Mouse (Mus musculus) skeletal muscle tissue, adult 2 months (tissue): ENCODE results near the gene Maml2.

Source experiments
- DNase-seq: peaks from one replicate; pipeline ENCODE4 v3.0.0-alpha.2; 2012; ENCODE audit warnings: low read depth, low spot score

The Maml2 gene

DNA sequence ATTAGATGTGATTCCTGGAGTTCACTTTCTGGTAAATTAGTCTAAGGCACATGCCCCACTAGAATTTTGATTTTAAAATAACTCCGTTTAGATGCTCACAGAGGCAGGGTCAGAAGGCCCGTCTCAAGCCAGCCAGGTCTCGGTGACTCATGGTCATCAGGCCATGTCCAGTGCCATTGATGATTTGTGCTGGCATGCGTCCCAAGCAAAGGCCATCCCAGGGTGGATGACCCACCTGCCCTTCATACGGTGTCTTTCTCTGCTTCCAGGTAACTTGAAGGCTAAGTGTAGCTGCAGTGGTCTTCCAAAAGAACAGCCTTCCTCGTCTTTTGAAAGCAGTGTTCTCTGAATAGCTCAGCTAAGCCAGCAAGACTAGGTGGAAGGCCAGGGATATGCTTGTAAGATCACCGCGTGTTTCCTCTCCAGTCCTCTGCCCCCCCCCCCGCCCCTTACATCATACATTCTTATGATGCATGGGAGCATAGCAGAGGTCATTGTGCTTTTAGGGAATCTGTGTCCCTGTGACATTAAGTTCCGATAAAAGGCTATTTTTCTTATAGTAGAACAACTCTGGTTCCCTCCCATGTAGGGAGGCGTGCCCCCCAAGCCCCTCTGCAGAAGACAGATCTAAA lies 235.4 kb downstream of the Maml2 start:
- DNase-seq: no peak

DNA sequence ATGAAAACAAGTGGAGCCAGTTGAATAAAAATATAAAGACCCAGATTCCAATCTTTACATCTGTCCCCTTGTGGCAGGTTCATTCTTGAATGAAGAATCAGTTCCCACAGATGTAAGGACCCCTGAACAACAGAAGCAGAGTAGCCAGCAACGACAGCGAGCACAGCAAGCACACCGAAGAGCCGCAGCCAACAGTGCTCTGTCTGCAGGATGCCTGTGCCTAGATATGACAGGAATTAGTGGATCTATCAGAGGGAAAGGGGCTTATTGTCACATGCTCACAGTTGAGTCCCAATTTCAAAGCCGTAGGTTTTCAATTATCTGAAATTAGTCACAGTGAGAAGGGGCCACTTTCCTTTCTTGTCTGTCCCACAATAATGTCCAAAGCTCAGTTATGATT lies 238.0 kb downstream of the Maml2 start:
- DNase-seq: no peak

DNA sequence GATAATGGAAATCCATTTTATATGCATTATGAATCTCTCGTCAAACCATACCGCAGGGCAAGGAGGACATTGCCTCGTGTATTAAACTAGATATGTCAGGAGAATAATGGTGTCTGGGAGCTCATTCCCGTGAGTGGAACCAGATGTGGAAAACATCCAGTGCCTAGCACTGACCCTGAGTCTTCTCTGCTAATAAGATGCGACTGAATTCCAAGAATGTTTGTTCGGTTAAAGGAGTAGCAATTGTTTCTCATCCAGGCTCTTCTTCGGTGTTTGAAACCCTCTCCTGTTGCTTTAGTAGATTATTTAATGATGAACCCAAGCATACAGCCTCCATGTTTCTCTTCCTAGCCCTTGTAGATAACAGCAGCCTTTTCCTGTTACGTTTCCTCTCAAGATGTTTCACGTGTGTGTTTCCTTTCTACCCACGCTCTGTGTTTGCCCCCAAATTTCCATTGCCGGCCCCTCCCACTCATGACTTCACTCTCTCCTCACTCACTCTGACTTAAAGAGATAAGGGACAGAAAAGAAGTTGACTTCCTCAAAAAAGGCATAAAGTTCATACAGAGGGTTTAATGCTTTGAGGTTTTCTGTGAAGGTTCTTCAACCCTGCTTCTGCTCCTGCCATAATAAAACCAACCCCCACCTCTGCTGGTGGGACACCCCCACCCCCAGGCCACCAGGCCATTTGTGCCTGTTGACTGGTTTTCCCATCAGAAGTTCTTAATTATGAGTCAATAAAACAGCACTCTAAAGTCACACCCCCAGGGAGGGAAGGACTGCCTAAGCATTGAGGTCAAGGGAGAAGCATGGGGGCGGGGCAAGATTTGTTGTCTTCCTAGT lies 238.9 kb downstream of the Maml2 start:
- DNase-seq: peak; percentile 14

DNA sequence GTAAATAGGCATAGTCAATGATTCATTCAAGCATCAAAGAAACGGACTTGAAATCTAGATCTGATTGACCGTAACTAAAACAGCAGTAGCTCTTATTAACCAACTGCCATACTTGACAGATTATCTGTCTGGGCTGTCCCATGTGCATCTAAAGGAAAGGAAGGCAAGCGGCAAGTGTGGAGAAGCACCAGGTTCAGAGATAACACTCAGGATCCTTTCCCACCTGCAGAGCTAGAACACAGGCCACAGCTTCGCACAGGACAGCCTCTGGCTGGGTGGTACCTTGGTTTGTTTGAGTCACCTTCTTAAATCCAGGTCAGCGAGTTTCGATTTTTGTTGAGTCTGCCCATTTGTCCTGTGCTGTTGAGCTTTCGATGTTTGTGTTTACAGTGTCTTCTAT lies 240.4 kb downstream of the Maml2 start:
- no peak for DNase-seq

DNA sequence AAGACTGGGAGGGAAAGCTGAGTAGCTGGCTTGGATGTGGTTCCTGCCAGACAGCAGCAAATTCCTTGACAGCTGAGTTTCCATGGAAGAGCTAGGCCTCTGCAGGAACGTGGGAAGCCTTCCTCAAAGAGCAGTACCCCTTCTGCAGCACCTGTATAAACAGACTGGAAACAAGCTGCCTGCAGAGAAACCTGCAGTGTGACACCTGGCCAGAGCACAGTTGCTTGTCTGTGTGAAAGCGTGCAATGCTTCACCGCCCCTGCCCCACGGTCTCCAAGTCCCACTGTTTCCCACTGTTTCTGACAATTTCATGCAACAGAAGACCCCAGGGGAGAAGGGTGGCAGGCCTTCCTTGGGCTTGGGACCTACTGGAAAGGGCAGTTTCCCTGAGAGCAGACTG lies 241.8 kb downstream of the Maml2 start:
- no peak for DNase-seq

DNA sequence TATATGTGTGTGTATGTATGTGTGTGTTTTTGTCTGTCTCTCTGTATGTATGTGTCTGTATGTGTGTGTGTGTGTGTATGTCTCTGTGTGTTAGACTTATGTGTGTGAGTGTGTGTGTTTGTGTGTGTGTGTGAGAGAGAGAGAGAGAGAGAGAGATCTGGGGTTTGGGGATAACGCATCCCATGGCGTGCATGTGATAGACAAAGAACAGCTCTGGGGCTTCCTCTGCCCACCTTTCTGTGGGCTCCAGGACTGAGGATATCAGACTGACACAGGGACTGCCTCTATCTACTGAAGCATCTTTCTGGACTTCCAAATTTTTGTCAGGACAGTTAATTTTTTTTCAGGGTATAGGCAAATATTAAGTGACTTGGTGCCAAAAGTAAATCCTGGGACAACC lies 242.5 kb downstream of the Maml2 start:
- DNase-seq: no peak

DNA sequence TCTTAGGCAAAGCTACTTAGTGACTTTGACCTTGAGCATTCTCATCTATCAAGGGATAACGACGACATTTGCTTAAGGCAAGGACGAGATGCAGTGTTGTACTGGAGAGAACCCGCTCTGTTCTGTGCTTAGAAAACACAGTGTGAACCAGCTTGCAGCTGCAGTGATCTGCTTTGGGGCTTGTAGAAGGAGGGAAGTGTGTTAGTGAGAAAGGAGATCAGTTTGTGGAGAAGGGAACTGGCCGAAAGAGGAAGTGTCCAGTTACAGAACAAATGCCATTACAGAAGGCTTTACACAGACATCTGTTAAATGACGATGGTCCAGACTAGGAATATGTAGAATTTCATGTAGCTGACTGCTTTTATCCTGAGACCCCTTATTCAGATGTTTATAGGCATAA lies 243.0 kb downstream of the Maml2 start:
- peak; percentile 17 for DNase-seq

DNA sequence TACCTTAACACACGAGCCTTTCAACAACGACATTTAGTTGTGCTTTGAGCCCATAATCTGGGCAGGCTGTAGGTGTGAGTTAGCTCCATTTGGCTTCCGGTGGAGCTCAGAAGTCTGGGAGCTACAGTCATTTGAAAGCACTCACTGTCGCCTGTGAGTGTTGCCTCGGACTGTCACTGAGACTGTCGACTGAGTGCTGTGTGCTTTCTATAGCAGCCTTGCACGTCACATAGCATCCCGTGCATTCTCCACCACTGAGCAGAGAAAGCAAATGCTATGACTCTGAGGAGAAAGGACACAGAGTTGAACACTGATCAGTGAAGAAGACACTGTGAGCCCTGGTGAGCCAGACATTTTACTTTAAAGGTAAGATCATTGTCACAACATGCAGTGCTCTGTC lies 245.4 kb downstream of the Maml2 start:
- no peak for DNase-seq

DNA sequence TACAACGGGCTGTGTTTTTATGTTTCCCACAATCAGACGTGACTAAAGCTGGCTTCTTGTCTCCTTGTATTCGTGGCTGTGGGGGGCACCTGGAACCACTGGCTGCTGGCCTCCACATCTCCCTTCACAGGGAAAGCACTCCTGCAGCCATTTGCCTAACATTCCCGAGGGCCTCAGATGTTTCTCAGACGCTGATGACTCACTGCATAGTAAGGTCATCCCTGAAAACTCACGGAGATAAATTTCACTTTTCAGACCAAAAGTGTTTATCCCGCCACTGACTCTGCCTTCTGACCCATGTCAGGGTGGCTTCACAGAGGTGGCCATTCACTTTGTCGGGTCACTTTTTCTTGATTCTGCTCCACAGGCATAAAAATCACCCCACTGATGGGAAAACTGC lies 246.4 kb downstream of the Maml2 start:
- DNase-seq: no peak

DNA sequence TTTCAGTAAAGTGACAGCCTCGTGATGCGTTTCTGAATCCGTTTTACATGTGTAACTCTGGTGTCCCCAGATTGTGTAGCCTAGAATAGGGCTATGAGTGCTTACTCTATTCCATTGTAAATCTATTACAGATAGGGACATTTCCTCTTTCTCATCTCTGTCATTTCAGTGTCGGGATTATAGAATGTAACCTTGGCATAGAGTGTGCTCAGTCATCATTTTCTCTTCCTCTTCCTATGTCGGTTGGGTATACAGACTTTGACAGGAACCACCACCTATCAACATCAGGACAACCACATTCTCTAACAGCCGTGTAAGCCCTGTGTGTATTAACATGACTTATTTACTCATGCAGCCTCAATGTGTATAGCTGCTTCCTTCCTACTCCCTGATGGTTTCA lies 248.0 kb downstream of the Maml2 start:
- no peak for DNase-seq

DNA sequence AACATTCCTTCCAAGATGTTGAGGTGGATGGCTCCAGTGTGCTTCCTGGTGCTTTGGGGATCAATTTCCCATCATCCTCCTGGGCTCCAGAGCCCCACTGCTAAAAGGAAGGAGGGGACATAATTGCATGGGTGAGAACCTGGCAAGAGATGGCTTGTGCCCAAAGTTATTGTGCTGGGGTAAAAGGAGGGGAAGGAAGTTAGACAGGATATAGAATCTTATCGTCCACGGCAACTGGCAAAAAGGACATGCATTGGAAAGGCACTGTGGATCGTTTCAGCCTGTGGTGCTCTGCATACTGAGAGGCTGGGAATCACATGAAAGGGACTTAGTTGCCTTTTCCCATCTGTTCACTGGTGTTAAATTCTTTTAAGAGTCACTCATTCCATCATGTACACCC lies 252.2 kb downstream of the Maml2 start:
- no peak for DNase-seq

DNA sequence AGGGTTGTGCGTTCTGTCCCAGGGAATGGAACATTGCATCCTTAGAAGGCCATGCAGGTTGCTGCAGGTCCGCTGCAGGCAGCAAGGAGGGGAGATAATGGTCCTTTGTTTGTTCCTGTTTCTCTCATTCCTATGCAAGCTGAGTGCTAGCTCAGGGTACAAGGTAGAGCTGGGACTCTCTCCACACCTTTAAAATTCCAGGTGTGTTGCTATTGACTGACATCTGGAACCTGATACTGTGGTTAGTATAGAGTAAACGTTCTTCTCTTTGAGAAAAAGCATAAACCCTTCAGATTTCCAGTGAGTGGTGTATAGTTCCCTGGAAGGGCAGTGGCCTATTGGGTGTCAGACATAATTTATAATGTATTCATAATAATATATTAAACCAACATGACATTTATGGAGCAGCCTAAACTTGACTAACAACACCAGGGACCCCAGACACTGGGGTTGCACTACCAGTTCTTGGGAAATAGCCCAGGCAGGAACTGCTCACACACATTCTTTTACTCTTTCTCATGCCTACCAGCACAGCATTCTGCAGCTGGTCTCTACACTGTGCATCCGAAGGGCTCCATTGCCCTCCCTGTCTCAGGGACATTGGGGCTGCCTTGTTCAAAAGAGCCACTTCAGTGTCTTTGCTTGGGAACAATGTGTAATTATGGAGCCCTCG lies 254.8 kb downstream of the Maml2 start:
- no peak for DNase-seq

DNA sequence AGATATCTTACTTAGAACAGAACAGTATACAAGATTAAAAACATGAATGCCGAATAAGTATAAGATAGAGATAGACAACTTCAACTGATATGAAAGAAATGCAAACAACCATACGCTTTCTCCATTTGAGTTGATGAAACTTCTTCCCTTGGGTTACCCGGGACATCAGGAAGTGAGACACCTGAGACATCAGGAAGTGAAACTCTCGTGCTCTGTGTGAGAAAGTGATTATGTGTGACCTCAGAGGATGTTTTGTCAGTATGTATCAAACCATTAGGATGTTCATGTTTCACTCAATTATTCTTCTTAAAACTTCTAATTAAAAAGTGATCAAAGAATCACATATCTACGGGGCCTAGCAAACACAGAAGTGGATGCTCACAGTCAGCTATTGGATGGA lies 257.0 kb downstream of the Maml2 start:
- DNase-seq: no peak

DNA sequence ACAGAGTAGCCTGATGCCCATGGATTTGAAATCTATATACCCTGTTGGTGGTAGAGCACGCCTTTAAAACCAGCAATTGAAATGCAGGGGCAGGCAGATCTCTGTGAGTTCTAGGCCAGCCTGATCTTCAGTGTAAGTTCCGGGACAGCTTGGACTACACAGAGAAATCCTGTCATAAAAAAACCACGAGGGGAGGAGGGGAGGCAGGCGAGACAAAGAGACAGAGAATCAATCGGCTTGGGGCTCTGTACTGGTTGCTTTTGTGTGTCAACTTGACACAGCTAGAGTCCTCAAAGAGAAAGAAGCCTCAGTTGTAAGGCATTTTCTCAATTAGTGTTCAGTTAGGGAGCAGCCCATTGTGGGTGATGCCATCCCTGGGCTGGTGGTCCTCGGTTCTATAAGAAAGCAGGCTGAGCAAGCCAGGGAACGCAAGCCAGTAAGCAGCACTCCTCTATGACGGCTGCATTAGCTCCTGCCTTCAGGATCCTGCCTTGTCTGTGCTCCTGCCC lies 258.3 kb downstream of the Maml2 start:
- no peak for DNase-seq

DNA sequence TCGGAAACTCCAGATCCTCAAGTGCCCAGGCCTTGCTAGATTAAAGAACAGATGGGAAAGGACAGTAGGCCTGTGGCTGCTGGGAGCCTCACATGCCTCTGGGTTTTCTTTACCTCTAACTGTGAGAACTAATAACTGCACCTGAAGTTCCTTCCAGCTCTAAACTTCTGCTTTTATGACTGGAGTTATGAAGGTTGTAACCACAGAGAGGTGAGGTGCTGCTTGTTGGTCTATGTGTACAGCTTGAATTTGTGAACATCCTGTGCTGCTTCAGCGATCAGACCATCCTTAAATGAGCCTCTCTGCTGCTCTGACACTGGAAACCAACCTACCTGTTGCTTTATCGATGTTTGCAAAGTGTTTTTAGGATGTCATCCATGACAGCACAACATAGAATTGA lies 258.9 kb downstream of the Maml2 start:
- DNase-seq: no peak

DNA sequence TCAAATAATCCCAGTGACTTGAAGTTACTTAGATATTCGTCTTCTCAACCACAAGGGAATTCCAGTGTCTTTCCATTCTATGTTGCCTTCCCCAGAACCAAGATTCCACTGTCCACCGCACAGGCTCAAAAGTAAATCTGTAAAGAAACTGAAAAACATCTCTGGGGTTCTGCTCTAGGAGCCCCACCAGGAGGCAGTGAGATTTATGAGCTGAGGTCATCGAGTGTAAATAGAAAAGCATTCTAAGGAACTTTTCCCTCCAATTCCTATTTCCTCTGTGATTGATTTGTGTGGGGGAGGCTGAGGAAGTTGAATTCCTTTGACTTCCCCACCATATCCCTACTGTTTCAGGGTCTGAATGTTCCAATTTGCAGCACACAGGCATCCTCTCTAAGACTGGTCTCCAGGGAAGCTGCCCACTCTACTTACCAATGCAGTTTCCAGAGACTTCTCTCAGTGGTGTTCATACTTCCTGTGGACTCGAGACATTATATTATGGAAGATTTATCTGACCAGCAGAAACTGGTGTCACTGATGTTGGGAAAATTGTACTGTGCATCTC lies 261.1 kb downstream of the Maml2 start:
- no peak for DNase-seq

DNA sequence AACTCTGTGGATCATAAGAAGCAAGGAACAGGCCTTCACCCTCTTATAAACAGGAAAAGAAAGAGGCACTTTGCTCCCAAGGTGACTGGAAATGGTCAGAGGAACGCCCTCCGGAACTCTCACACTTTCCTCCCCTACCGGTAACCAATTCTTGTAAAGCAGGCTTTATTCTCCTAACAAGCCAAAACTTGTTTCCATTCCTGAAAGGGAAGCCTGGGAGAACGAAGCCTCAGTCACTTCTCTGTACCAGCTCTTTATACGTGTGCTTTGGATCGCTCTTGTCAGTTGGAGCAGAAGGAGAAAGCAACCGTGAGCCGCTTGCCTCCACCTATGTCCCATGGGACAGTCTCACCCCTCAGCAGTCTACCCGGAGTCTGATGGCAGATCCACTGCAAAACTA lies 262.9 kb downstream of the Maml2 start:
- DNase-seq: no peak

DNA sequence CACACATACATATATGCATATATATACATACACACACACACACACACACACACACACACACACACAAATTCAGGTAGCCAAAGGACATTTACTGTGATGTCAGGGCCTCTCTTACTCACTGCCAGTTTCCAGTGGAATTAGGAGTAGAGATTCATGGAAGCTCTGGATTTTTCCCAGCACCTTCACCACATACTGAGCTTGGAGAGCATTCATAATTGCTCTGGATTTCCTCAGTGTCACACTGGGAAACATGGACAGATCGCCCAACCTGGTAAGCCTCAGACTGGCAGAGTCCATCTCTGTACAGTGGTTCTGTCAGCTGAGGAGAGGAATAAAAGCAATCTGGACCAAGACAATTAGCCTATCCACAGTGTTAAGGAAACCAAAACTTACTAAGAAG lies 263.6 kb downstream of the Maml2 start:
- no peak for DNase-seq

DNA sequence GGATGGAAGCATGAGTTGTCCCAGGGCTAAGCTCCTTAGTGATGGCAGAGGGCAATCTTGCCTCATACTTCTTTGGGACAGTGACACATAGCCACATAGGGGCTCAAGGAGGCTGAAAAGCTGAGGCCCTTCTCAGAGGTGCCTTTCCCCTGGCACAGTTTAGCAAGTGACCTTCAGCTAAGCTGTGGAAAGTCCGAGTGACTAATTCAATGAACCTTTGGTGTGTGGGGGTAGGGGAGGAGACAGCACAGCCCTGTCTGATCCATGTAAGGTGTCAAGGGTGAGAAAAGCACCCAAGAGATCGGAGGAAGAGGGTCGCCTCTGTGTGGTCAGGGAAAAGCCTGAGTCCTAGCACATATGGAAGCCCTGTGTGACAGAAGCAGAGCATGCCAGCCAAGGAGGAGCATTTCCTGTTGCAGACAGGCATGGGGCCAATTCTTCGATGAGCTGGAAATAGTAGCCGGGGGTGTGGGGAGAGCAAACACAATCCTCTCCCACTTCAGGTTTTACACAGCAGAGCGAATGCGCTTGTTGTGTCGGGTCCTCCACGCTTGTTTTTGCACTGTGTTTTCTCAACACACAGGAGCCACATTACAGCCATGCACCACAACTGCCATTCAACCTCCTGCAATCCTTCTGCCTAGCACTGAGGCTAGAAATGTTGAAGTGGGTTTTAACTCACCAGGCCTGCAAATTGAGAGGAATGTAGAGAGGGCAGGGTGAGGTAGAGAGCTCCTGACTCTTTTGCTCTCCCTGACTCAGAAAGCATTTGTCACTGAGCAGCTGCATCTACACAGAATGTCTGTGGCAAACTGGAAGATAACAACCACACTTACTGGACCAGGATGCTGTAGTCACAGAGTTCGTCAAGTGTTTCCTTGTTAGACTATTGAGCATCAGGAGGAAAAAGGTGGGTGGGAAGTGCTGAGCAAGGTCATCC lies 266.0 kb downstream of the Maml2 start:
- DNase-seq: no peak

DNA sequence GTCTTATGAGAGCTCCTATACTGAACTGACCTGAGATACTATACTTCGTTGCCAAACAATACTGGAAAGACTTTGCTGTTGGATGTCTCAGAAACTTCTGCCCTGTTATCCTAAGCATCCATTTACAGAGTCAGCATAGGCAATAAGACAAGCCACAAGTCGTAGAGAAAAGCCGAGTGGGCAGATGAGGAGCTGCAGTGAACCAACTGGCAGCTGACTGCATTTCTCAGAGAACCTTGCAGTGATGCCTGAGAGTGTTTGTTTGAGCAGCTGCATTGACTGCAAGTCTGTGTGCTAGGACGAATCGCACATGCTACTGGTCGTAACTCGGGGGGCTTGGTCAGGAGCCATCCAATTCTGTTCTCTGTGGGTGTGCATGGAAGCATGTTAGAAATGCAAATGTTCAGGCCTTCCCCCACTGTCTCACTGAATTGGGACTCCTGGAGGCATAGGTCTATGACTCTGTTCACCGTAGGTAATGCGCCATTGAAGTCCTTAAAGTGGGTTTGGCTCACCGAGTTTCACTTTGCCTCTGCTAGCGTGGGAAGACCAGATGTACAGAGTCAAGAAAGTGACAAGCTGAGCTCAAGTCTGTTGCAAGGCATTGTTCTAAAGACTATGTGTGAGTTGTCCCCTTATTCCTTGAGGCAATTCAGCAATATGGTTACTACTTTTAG lies 267.7 kb downstream of the Maml2 start:
- DNase-seq: no peak
